Mouse (Mus musculus): ENCODE measurements around the gene Defb48.

Defb48 gene

DNA sequence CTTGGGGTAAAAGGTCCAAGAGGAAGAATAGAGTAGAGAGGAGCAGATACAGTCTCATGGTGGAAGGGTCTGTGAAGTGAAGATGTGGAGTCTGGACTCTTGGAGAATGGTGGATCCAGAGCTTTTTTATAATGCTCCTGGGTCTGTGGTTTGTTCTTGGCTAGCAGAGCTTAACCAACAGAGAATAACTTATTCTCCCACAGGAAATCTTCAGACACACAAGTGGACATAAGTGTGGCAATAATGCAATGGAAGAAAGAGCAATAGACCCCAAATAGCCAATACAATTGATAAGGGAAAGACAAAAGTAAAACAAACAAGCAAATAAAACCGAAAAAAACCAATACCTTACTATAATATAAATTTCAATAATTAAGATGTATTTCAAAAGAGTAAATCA, at the start of gene Defb48:
TSS of gene Defb48 (minus strand) at position 101 of the 400 bp plus-strand sequence.
- DNase-seq: no peak

DNA sequence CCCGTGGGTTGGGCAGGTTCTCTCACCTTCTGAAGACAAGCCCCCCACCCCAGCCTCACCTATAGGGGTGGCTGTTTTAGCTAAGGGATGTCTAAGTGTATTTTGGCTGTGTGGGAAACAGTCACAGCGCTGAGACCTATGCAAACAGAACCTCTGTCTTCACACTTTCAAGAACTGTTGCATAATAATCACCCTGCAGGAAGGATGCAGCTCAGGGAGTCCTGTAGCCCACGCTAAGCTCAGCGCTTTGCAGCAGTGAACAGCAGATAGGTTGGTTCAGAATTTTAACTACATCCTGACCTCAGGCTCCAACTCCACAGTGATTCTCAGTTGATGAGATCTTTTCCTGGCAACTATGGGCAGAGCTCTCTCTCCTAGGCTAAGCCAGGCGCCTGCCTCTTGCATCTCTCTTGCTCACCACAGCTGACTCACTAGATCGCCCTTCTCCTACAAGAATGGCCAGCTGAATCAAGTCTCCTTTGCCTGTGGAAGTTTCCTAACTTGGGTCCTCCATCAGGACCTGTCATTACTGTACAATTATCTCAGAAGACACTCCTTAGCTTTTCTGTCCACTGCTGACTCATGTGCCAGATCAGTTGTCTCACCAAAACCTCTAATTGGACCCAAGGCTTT, 36.3 kb upstream of the Defb48 start:
- no peak for DNase-seq

DNA sequence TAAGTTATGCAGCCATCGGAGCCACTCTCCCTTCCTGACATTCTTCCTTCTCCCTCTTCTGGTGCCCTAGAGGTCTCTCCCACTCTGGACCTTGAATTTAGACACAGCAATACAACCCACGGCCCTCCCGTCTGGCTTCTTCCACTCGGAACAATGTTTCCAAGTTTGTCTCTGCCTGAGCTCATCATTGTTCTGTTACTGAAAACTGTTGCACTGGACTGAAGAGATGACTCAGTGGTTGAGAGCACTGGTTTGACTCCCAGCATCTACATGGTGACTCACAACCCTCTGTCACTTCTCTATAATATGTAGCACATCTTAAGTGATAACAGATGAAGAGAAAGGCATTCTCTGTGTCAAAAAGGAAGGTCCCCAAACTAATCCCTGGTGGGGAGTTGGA, 30.4 kb upstream of the Defb48 start:
- no peak for DNase-seq

DNA sequence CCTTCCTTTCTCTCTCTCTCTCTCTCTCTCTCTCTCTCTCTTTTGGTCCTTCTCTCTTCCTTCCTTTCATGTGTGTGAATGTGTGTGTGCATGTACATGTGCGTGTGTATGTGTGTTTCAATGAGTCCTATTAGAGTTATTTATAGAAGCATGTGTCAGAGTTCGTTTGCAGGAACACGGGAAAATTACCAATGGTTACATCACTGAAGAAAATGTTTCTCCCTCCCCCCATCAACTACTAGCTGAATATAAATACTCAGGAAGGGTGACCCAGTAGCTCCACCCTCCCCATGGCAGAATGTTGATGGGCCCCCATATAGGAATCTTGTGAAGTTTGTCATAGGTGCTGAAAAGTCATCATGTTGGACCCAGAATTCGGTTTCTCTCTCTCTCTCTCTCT, 28.8 kb upstream of the Defb48 start:
- DNase-seq: no peak

DNA sequence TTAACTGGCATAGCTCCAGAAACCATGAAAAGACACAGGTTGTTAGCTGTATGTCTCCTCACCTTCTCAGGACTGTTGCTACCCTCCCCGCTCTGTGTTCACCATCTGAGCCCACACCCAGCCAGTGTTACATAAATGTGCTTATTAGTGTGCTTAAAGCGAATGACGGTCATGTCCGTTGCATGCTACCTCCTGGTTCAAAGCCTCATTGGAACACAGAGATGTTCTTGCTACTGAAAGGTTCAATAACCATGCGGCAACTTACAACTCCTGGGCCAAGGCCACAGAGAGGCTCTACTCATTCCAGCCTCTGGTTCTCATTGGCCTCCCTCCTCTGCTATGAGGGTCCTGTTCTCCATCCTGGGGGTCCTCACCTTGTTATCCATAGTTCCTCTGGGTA, 27.2 kb upstream of the Defb48 start, which contains the start of gene Defb43:
TSS of gene Defb43 (plus strand) at position 301 of the 400 bp plus-strand sequence.
- DNase-seq: no peak

DNA sequence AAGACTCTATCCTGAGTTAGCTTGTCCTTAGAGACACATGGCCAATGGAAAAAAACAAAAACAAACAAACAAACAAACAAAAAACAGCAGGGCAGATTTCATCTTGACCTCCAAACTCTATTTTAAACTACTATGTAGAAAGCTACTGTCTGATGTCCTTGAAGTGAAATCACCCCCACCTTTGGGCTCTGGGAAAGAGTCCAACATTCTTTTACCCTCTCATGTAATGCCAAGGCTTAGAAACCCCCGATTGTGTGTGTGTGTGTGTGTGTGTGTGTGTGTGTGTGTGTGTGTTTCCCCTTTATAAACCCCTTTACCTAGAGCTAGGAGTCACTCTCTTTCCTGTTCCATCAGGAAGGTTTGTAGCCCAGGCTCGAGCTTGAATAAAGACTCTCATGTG, 18.3 kb upstream of the Defb48 start:
- no peak for DNase-seq

- no peak for DNase-seq
These were observed 14.7 kb upstream of the Defb48 start for GRCm38 (mm10) chr14:62998977-62999376.

DNA sequence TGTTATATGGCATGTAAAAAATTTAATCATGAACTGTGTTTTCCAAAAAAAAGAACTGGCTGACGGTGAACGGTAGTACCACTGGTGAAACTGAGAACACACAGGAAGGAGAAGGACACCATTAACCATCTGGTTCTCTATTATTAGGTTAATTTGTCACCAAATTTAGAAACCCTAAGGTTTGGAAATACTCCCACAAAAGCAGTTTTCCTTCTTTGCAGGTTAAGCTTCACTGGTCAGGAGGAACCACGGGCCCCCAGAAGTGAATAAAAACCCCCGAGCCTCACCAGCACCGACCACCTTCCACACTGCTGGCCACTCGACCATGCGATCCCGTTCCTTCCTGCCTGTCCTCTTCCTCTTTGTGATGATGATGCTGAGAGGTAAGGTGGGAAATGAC, 13.5 kb upstream of the Defb48 start, which contains the start of gene Defb47:
TSS of gene Defb47 (plus strand) at position 301 of the 400 bp plus-strand sequence.
- DNase-seq: no peak

GRCm38 (mm10) chr14:62991849-62992510, 7.7 kb upstream of the Defb48 start:
- no peak for DNase-seq

DNA sequence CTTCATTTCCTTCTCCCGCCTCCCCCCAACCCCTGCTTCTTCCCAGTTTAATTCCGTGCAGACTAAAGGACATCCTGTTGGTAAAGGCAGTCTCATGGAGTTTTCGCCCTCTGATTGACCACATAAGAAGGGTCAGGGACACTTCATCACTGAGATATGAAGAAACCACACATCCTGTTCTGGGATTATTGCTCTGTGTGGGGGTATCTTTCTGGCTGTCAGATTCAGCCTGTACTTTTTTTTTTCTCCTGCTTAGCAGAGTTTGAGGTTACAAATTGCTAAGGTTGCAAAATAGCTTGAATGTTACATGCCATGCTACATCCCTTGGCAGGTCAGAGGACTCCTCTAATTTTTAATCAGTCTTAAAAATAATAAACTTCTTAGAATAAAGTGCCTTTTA, 7.0 kb upstream of the Defb48 start:
- no peak for DNase-seq

GRCm38 (mm10) chr14:62979815-62980214, 4.5 kb downstream of the Defb48 start:
- no peak for DNase-seq

- peak; percentile 12 to 75 for DNase-seq
These were observed 9.3 kb downstream of the Defb48 start for GRCm38 (mm10) chr14:62975046-62975445.

DNA sequence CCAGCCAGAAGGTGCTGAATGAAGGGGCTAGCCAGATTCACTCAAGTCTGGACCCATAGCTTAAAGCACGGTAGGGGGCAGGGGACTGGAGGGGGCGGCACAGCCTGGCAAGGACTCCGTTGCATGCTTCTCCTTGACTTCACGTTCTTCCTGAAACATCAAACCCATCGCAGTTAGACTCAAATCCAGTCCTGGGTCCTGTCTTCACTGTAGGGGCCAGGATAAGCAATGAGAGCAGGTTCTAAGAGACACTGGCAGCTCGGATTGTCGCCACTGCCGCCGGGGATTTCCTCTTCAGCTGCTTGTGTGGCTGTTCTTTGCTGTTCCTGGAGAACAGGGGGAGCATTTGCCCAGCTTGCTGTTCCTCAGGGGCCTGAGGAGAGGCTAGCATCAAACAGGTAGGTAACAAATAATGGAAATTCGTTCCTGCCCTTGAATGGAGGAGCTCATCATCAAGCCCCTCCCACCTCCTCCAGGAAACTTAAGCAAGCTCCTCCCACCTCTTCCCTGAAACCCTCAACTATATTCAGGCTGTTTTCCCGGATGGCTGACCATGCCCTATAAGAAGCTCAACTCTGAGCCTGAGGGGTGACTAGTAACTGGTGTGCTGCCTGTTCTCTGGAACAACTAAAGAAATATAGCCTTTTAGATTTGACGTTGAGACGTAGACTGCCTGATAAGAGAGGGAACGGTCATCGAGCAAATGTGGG, 18.3 kb downstream of the Defb48 start:
- peak in 1 of 2 experiments; percentile 13 for DNase-seq

GRCm38 (mm10) chr14:62965342-62965741, 19.0 kb downstream of the Defb48 start:
- DNase-seq: no peak

- DNase-seq: no peak
These were observed 20.7 kb downstream of the Defb48 start for GRCm38 (mm10) chr14:62963632-62964031.

- no peak for DNase-seq
These were observed 28.2 kb downstream of the Defb48 start for GRCm38 (mm10) chr14:62956091-62956490.

DNA sequence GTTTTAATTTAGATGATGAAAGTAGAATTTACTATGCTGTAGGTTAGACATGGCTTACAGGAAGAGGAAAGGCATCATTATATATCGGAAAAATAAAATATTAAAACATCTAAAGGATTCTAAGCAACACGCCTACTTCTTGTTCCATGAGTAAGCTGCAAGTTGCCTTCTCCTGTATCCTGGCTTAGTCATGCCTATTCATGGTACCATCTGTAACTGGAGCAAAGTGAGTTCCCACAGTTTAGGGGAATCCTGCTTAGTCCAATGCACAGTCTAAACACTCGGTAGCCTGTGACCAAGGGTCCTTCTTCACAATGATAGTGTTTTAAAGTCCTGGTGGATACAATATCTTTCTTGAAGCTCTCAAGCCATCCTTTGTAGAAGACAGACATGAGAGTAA, 37.5 kb downstream of the Defb48 start:
- no peak for DNase-seq

DNA sequence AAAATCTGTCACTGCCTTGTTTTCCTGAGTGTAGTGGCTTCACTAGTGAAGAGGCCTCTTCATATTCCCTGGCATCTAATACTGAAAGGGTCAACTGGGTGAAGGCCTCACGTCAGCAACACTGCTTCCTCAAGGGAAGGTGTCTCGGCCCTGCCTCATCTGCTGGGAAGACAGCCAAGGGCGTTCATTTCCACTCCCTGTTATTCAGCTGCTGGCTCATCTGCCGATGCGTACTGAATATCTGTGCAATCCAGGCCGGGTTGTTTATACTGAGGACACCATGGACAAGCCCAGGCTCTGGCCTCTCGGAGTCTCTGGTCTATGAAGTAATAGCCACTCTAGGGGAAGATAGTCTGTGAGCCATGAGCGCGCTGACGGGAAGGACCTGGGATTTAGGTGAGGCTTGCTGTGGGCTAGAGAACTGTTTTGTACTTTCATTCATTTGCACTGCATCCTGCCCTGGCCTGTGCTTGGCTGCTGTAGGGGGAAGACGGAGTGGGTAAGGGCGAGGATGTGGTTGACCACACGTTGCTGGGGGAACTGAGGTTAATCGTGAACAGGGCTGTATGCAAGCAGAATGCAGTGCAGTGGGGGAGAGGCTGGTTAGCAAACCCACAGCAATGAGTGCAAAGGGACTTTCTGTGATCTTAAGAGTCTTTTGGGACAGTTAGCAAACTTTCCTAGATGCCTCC, 43.8 kb downstream of the Defb48 start:
- peak; percentile 63 to 64 for DNase-seq

DNA sequence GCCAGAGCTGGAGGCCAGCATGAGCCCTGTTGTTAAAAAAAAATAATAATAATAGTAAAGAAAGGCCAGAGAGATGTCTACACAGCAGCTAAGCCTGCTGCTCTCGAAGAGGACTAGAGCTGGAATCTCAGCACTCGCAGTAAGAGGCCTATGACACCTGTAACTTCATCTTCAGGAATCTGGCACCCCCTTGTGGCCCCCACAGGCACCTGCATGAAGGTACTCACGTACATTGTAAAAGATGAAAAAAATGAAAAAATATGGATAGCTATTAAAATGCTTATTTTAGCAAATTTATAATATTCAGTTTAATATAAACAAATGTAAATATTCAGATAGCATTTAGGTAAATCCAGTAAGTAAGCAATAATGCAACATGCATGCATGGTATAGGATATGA, 44.9 kb downstream of the Defb48 start:
- DNase-seq: no peak

DNA sequence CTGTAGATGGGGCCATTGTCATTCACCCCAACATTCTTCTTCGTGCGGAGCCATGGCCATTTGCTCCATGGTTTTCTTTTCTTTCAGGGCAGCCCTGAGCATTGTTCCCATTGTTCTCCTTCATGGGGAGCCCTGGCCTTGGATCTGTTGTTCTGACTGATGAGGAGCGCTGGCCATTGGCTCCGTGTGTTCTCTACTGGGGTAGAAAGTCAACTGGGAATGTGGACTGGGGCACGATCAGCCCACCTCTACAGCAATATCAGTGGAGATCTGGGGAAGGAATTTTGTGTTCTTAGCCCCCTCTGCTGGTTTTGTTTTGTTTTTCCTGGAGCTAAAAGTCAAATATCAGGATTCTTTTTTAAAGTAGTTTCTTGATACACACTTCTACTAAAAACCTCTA, 46.6 kb downstream of the Defb48 start:
- peak in 1 of 2 experiments; percentile 5 for DNase-seq

- DNase-seq: no peak
These were observed 47.5 kb downstream of the Defb48 start for GRCm38 (mm10) chr14:62936631-62937380.

DNA sequence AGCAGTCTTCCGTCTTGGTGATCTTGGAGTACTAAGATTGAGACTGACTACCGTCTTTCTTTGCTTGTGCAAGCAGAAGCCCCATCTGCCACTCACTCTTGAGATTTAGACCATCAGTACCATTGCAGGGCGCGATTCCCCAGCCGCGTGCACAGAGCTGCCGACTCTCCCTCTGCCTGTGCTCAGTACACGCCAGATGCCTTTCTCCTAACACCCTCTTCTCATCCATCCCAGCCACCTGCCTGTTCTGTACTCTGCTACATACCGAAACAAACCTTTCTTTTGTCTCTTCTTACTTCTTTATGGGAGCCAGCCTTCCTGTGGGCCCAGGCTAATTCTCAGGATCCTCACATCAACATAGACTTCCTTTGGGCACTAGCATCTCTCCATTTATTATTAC, 48.9 kb downstream of the Defb48 start:
- DNase-seq: no peak
